Mouse (Mus musculus) heart, adult 2 months (tissue): ENCODE results near the gene AC161166.1.

Experiments
- CTCF ChIP-seq: fragments of 200-600 bp; IDR thresholded peaks from 2 replicates; pipeline ENCODE4 v1.8.1; 2022; ENCODE audit warnings: antibody characterized with exemption, mild to moderate bottlenecking, moderate library complexity
- EP300 ChIP-seq: fragments of 200-500 bp; IDR thresholded peaks from 2 replicates; pipeline ENCODE4 v1.6.1; 2011; ENCODE audit warnings: low read depth, low read length, control low read depth; ENCODE audit not compliant: insufficient read depth
- POLR2A ChIP-seq: fragments of 200-500 bp; IDR thresholded peaks from 2 replicates; pipeline ENCODE4 v1.6.1; 2011; ENCODE audit warnings: mild to moderate bottlenecking, low read depth, low read length, control low read depth; ENCODE audit not compliant: insufficient read depth

- TF ChIP-seq CTCF = no peak
- TF ChIP-seq POLR2A = no peak
- no peak for TF ChIP-seq EP300
These were observed 10.6 kb upstream of the AC161166.1 start for GRCm38 (mm10) chr7:24522805-24523204.
